Mouse (Mus musculus) naive thymus-derived CD4-positive, alpha-beta T cell, adult 2 months (primary cell): ENCODE data around the gene Ttll4.

Source experiments
- DNase-seq: peaks from one replicate; pipeline ENCODE4 v3.0.0-alpha.2; 2011; ENCODE audit warnings: low read depth

Ttll4 gene

GRCm38 (mm10) chr1:74661448-74662195 is at the start of gene Ttll4:
TSS of gene Ttll4 (plus strand) at chr1:74661745.
- DNase-seq: peak; percentile 90

- no peak for DNase-seq
These were observed 37.4 kb upstream of the Ttll4 start for GRCm38 (mm10) chr1:74624183-74624582.

- DNase-seq: no peak
These were observed 35.5 kb upstream of the Ttll4 start for GRCm38 (mm10) chr1:74626076-74626475.

GRCm38 (mm10) chr1:74628001-74628400 is 33.5 kb upstream of the Ttll4 start:
- no peak for DNase-seq

GRCm38 (mm10) chr1:74632734-74633133 is 28.8 kb upstream of the Ttll4 start:
- DNase-seq: no peak

GRCm38 (mm10) chr1:74643524-74643923 is 18.0 kb upstream of the Ttll4 start:
- no peak for DNase-seq

- peak; percentile 25 for DNase-seq
These were observed 17.6 kb upstream of the Ttll4 start for GRCm38 (mm10) chr1:74643926-74644325.

- DNase-seq: no peak
These were observed 814 bp downstream of the Ttll4 start for GRCm38 (mm10) chr1:74662253-74662865.

- no peak for DNase-seq
These were observed 3.6 kb downstream of the Ttll4 start for GRCm38 (mm10) chr1:74665153-74665552.

- DNase-seq: no peak
These were observed 6.8 kb downstream of the Ttll4 start for GRCm38 (mm10) chr1:74668371-74668770.

- DNase-seq: no peak
These were observed 11.2 kb downstream of the Ttll4 start for GRCm38 (mm10) chr1:74672731-74673130.

- DNase-seq: no peak
These were observed 15.3 kb downstream of the Ttll4 start for GRCm38 (mm10) chr1:74676863-74677262.

GRCm38 (mm10) chr1:74677843-74678242 is 16.3 kb downstream of the Ttll4 start:
- DNase-seq: no peak

- DNase-seq: no peak
These were observed 25.6 kb downstream of the Ttll4 start for GRCm38 (mm10) chr1:74687131-74687530.

GRCm38 (mm10) chr1:74693891-74694583 is 32.5 kb downstream of the Ttll4 start:
- no peak for DNase-seq

GRCm38 (mm10) chr1:74695836-74696235 is 34.3 kb downstream of the Ttll4 start:
- no peak for DNase-seq

GRCm38 (mm10) chr1:74697416-74697815 is 35.9 kb downstream of the Ttll4 start:
- no peak for DNase-seq

- DNase-seq: no peak
These were observed 36.8 kb downstream of the Ttll4 start for GRCm38 (mm10) chr1:74698353-74698752.

GRCm38 (mm10) chr1:74698791-74699190 is 37.2 kb downstream of the Ttll4 start:
- no peak for DNase-seq

- no peak for DNase-seq
These were observed 40.6 kb downstream of the Ttll4 start for GRCm38 (mm10) chr1:74702142-74702553.

GRCm38 (mm10) chr1:74704156-74704555 is 42.6 kb downstream of the Ttll4 start:
- DNase-seq: no peak

GRCm38 (mm10) chr1:74705016-74705415 is 43.5 kb downstream of the Ttll4 start:
- no peak for DNase-seq

GRCm38 (mm10) chr1:74709566-74709965 is 48.0 kb downstream of the Ttll4 start:
- no peak for DNase-seq
